Mouse (Mus musculus): ENCODE data around the gene Ap3d1. TPM values are rescaled to one million over a fixed set of nuclear protein-coding genes. Genes with fewer than 3 reads are reported as not detected.

Ap3d1 gene
- polyA plus RNA-seq, 1 experiment from 2014 or later = 77.4 TPM

DNA sequence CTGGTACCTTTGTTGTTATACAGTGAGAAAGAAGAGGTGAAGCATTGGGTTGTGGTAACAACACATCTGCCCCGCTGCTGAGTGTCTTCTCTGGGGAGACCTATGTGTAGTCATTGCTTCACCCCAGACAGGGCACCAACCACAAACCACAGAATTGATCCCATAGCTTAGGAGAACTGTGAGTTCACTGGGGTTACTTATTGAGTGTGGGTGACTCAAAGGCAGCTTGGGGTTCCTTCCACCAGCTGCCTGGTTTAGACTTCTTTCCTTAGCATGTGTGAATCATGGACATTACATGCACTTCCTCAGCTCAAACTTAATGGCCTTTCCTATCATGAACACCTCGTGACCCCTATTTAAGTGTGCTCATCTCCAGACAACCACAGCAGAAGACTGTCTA lies 21.4 kb upstream of the Ap3d1 start:
- Histone ChIP-seq H3K9ac (ENCODE audit: low read length) (no peak overlapping the region), H3K4me1 (replicated peaks; ENCODE audit: control insufficient read depth, insufficient read depth, low read length) (0 out of 2 replicates have a peak, but pooled peaks cover 10% of the 10 kb centered on the region), H3K27me3 (replicated peaks; ENCODE audit: control insufficient read depth, insufficient read depth, low read length) (no peaks in the 10 kb centered on the region), H3K36me3 (ENCODE audit: control insufficient read depth, insufficient read depth, low read length) (peaks cover 37% of the 10 kb centered on the region), H3K27ac (ENCODE audit: low read depth) (no peak overlapping the region), H3K9me3 (ENCODE audit: control insufficient read depth, low read length) (no peaks in the 10 kb centered on the region), H3K4me2 (ENCODE audit: low read length) (no peak overlapping the region), H3K4me3 (ENCODE audit: low read depth, low read length) (no peak overlapping the region)
- DNase-seq (ENCODE audit: low spot score) (no peak), ATAC-seq (replicated peaks; ENCODE audit: low FRiP score, low TSS enrichment, low read depth) (no peak)
- WGBS = 90% methylated on average over 2 of the region's 2 CpGs

DNA sequence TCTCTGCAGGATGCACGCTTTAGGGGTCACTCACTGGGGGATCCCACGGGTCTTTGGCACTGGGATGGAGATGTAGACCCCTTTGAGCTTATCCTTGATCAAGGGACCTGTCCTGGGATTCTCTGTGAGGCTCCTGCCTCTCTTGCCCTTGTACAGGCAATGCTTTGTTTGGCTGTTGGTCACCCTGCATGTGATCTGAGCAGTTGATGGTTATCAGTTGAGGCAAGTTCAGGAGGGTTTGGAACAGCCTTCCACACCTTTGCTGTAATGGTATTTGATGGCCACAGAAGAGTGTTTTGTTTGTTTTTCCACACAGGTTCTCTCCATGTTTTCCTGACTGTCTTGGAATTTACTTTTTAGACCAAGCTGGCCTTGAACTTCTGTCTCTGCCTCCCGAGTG lies 19.8 kb upstream of the Ap3d1 start:
- H3K36me3 ChIP-seq (ENCODE audit: control insufficient read depth, insufficient read depth, low read length) = peaks cover 23% of the 10 kb centered on the region
- 65% methylated on average over 3 of the region's 3 CpGs for WGBS
- ATAC-seq (replicated peaks; ENCODE audit: low FRiP score, low TSS enrichment, low read depth) (no peak), DNase-seq (ENCODE audit: low spot score) (no peak)
- H3K9me3 ChIP-seq (ENCODE audit: control insufficient read depth, low read length) = no peaks in the 10 kb centered on the region
- peaks cover 17% of the 10 kb centered on the region for H3K4me1 ChIP-seq (replicated peaks; ENCODE audit: control insufficient read depth, insufficient read depth, low read length)
- H3K27me3 ChIP-seq (replicated peaks; ENCODE audit: control insufficient read depth, insufficient read depth, low read length) = no peaks in the 10 kb centered on the region
- H3K4me2 ChIP-seq (ENCODE audit: low read length) = no peak overlapping the region
- no peak overlapping the region for H3K4me3 ChIP-seq (ENCODE audit: low read depth, low read length)
- no peak overlapping the region for H3K9ac ChIP-seq (ENCODE audit: low read length)
- no peak overlapping the region for H3K27ac ChIP-seq (ENCODE audit: low read depth)

DNA sequence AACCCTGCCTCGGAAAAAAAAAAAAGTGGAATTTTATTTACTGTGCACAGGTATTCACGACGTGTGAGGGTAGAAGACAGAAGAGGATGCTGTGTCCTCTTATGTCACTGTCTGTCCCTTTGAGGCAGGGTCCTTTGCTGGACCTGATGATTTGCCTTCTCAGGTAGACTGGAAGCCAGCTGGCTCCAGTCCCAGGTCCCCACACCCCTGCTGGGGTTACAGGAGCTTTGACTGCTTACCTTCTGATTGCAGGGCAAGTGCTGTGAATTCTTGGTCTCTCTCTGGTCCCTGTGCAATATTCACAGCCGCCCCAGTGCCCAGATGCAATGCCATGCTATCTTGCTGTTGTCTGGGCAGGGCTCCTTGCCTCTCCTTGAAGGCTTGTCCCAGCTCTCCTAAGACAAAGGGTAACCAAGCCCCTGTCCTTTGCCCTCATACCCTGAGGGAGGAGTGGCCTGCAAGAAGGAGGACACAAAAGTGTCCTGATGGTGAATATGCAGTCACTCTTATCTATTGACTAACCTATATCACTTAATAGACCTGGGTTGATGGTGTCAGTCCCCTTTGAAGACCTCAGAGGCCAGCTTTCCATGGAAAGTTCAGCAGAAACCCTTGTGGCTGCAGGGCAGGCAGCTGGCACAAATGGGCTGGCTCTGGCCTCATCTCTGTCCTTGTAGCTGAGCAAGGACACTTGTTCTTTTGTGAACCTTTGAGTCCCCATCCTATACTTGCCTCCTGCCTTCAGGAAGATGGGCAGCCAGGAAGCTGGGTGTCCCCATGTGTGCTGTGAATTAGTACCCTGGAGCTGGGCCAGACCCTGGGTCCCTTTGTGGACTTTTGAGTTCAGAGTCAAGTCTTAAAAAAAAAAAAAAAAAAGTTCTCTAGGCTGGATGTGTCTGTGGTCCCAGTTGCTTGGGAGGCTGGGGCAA lies 18.8 kb upstream of the Ap3d1 start:
- Histone ChIP-seq H3K4me3 (ENCODE audit: low read depth, low read length) (no peak overlapping the region), H3K27ac (ENCODE audit: low read depth) (no peak overlapping the region), H3K4me1 (replicated peaks; ENCODE audit: control insufficient read depth, insufficient read depth, low read length) (peaks cover 27% of the 10 kb centered on the region), H3K9ac (ENCODE audit: low read length) (no peak overlapping the region), H3K4me2 (ENCODE audit: low read length) (no peak overlapping the region), H3K36me3 (ENCODE audit: control insufficient read depth, insufficient read depth, low read length) (peaks cover 14% of the 10 kb centered on the region; the same call in 1 of the 2 replicates), H3K27me3 (replicated peaks; ENCODE audit: control insufficient read depth, insufficient read depth, low read length) (no peaks in the 10 kb centered on the region), H3K9me3 (ENCODE audit: control insufficient read depth, low read length) (no peaks in the 10 kb centered on the region)
- WGBS = 81% methylated on average over 4 of the region's 4 CpGs
- no peak for DNase-seq (ENCODE audit: low spot score)
- no peak for ATAC-seq (replicated peaks; ENCODE audit: low FRiP score, low TSS enrichment, low read depth)

DNA sequence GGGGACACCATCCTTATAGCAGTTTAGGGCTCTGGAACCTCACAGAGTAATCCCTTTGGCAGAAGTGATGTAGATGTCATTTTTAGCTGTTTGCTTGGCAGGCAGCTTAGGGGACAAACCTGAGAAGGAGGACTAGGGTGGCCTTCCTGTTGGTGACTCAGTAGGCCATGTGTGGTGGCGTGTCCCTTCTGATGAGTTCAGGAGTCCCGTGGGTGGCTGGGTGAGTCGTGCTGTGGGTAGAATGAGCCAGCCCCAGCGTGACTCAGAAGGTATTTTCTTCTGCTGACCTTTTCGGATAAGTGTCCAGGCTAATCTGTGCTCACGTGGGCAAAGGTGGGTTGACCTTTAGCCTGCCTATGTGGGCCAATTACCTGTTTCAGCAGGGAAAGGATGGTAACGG lies 16.6 kb upstream of the Ap3d1 start:
- WGBS = 84% methylated on average over 7 of the region's 7 CpGs
- no peak overlapping the region for H3K27ac ChIP-seq (ENCODE audit: low read depth)

DNA sequence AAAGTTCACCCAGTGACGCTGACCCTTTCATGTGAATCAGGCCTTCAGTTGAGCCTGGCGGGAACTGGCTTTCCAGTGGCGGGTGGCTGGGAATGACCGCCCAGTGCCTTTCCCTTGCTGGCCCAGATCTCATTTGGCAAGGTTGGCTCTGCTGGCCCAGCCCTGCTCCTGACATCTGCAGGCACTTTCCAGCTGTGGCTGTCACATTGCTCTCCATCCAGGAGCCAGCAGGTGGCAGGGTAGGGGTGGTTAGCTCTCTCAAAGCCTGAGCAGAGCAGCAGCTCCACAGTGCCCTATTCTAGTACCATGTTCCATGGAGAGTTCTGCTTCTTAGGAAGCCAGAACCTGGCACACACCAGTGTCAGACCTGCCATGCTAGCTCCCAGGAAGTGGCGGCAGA lies 15.7 kb upstream of the Ap3d1 start:
- ATAC-seq (replicated peaks; ENCODE audit: low FRiP score, low TSS enrichment, low read depth) = no peak
- H3K27ac ChIP-seq (ENCODE audit: low read depth) = no peak overlapping the region
- no peak overlapping the region for H3K4me2 ChIP-seq (ENCODE audit: low read length)
- 39% methylated on average over 5 of the region's 5 CpGs for WGBS
- H3K9me3 ChIP-seq (ENCODE audit: control insufficient read depth, low read length) = no peaks in the 10 kb centered on the region
- H3K36me3 ChIP-seq (ENCODE audit: control insufficient read depth, insufficient read depth, low read length) = peaks cover under 1% of the 10 kb centered on the region; the same call in 1 of the 2 replicates
- no peaks in the 10 kb centered on the region for H3K27me3 ChIP-seq (replicated peaks; ENCODE audit: control insufficient read depth, insufficient read depth, low read length)
- H3K4me1 ChIP-seq (replicated peaks; ENCODE audit: control insufficient read depth, insufficient read depth, low read length) = peaks cover 27% of the 10 kb centered on the region
- H3K9ac ChIP-seq (ENCODE audit: low read length) = no peak overlapping the region
- H3K4me3 ChIP-seq (ENCODE audit: low read depth, low read length) = no peak overlapping the region
- peak; percentile 72 for DNase-seq (ENCODE audit: low spot score)

More for the DNA sequence above, 16.6 kb upstream of the Ap3d1 start:
- no peak for ATAC-seq (replicated peaks; ENCODE audit: low FRiP score, low TSS enrichment, low read depth)
- DNase-seq (ENCODE audit: low spot score) = no peak
- H3K4me3 ChIP-seq (ENCODE audit: low read depth, low read length) = no peak overlapping the region
- no peaks in the 10 kb centered on the region for H3K27me3 ChIP-seq (replicated peaks; ENCODE audit: control insufficient read depth, insufficient read depth, low read length)
- H3K36me3 ChIP-seq (ENCODE audit: control insufficient read depth, insufficient read depth, low read length) = peaks cover 3% of the 10 kb centered on the region; the same call in 1 of the 2 replicates
- no peaks in the 10 kb centered on the region for H3K9me3 ChIP-seq (ENCODE audit: control insufficient read depth, low read length)
- no peak overlapping the region for H3K4me2 ChIP-seq (ENCODE audit: low read length)
- H3K9ac ChIP-seq (ENCODE audit: low read length) = no peak overlapping the region
- peaks cover 27% of the 10 kb centered on the region for H3K4me1 ChIP-seq (replicated peaks; ENCODE audit: control insufficient read depth, insufficient read depth, low read length)

DNA sequence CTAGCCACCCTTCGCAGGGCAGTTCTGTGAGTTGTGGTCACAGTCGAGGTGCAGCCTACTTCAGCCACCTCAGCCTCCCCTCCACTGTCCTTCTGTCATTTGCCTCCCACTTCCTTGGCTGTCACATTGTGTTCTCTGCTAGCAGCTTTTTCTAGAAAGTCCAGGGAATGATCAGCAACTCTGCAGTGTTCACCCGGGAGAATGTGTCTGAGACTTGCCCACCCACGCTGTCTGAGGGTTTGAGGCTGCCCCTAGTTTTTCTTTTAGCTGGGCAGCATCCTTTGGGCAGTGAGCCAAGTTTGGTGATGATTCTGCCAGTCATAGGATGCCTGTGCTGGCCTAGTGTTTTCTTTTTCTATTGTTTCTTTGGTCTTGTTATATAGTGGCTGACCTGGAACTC lies 14.9 kb upstream of the Ap3d1 start:
- Histone ChIP-seq H3K36me3 (ENCODE audit: control insufficient read depth, insufficient read depth, low read length) (no peaks in the 10 kb centered on the region), H3K4me1 (replicated peaks; ENCODE audit: control insufficient read depth, insufficient read depth, low read length) (peaks cover 33% of the 10 kb centered on the region), H3K27me3 (replicated peaks; ENCODE audit: control insufficient read depth, insufficient read depth, low read length) (no peaks in the 10 kb centered on the region), H3K9ac (ENCODE audit: low read length) (no peak overlapping the region; the same call in 1 of the 2 replicates), H3K4me2 (ENCODE audit: low read length) (peak overlapping the region; percentile 100), H3K4me3 (ENCODE audit: low read depth, low read length) (0 out of 2 replicates have a peak overlapping the region, but pooled peaks have one; percentile 93), H3K9me3 (ENCODE audit: control insufficient read depth, low read length) (no peaks in the 10 kb centered on the region), H3K27ac (ENCODE audit: low read depth) (peak overlapping the region; percentile 6; the same call in 1 of the 2 replicates)
- ATAC-seq (replicated peaks; ENCODE audit: low FRiP score, low TSS enrichment, low read depth) (no peak), DNase-seq (ENCODE audit: low spot score) (no peak)
- WGBS = 66% methylated on average over 4 of the region's 4 CpGs

DNA sequence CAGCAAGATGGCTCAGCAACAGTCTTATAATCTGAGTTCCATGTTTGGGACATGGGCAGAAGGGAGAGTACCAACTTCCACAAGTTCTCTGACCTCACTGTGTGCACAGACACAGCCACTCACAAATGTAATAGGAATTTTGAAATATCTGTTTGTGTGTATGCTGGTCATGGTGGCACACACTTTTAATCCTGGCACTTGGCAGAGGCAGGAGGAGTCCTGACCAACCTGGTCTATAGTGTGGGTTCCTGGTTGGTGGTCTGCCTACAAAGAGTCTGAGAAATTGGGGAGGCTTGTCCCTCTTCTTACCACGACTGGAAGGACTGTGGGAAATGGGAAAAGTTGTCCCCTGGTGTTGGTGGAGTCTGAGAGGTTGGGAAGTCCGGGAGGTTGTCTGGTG lies 14.4 kb upstream of the Ap3d1 start:
- Histone ChIP-seq H3K4me2 (ENCODE audit: low read length) (peak overlapping the region; percentile 100), H3K4me3 (ENCODE audit: low read depth, low read length) (peak overlapping the region; percentile 93), H3K36me3 (ENCODE audit: control insufficient read depth, insufficient read depth, low read length) (no peaks in the 10 kb centered on the region), H3K9me3 (ENCODE audit: control insufficient read depth, low read length) (no peaks in the 10 kb centered on the region), H3K27ac (ENCODE audit: low read depth) (0 out of 2 replicates have a peak overlapping the region, but pooled peaks have one; percentile 6), H3K4me1 (replicated peaks; ENCODE audit: control insufficient read depth, insufficient read depth, low read length) (peaks cover 33% of the 10 kb centered on the region), H3K9ac (ENCODE audit: low read length) (peak overlapping the region; percentile 95), H3K27me3 (replicated peaks; ENCODE audit: control insufficient read depth, insufficient read depth, low read length) (no peaks in the 10 kb centered on the region)
- ATAC-seq (replicated peaks; ENCODE audit: low FRiP score, low TSS enrichment, low read depth) (no peak), DNase-seq (ENCODE audit: low spot score) (no peak)
- 83% methylated on average over 2 of the region's 2 CpGs for WGBS

DNA sequence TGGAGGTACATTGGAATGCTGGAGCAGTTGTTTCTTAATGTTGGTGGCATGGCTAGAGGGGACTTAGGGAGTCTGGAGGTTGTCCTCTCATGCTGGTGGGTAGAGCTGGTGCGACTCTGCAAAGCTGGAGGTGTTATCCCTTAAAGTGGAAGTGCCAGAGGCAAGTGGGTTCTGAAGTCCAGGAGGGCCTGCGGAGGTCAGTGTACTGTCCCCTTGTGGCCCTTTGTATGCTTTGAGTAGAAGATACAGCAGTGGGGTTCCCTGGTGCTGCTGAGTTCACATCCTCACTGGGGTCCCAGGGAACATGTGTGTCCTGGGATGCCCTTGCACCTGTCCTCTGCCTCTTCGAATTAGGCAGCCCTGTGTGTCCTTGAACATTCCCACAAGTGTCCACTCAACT lies 14.0 kb upstream of the Ap3d1 start:
- Histone ChIP-seq H3K36me3 (ENCODE audit: control insufficient read depth, insufficient read depth, low read length) (no peaks in the 10 kb centered on the region), H3K27ac (ENCODE audit: low read depth) (no peak overlapping the region), H3K9me3 (ENCODE audit: control insufficient read depth, low read length) (no peaks in the 10 kb centered on the region), H3K4me1 (replicated peaks; ENCODE audit: control insufficient read depth, insufficient read depth, low read length) (peaks cover 29% of the 10 kb centered on the region), H3K9ac (ENCODE audit: low read length) (peak overlapping the region; percentile 95), H3K4me3 (ENCODE audit: low read depth, low read length) (peak overlapping the region; percentile 93), H3K4me2 (ENCODE audit: low read length) (peak overlapping the region; percentile 100), H3K27me3 (replicated peaks; ENCODE audit: control insufficient read depth, insufficient read depth, low read length) (no peaks in the 10 kb centered on the region)
- ATAC-seq (replicated peaks; ENCODE audit: low FRiP score, low TSS enrichment, low read depth) = no peak
- DNase-seq (ENCODE audit: low spot score) = no peak
- 29% methylated on average over 3 of the region's 3 CpGs for WGBS
